Mouse (Mus musculus): Measurements from ENCODE around the gene Itpr1. TPM values are rescaled to one million over a fixed set of nuclear protein-coding genes. Genes with fewer than 3 reads are reported as not detected.

Gene Itpr1
- polyA plus RNA-seq, 1 experiment from 2014 or later = 5.4 TPM

DNA sequence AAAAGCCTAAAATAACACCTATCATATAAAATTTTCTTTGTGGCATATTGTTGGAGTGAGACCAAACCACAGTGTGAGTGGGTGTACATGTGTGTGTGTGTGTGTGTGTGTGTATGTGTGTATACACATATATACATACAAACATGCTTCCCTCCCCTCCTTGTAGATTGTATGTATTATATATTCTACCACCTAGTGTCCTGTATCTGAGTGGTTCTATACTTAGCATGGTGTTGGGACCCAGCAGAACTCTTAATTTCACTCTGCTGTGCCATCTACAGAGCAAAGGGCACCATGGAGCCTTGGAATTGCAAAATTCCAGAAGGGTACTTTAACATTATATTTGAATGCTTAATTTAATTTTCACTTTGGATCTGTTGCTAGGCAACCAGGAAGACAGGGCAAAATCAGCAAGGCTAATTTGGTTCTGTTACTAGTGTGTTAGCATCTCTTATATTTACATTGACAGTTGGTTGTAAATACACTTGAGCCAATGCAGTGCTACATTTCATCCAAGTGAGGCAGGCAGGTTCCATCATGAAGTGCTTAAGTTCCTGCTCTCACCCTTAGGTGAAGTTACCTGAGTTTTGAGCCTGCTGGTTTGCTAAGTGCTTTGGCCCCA is 122.4 kb downstream of the Itpr1 start:
- Histone ChIP-seq H3K9me3 (replicated peaks) (no peaks in the 10 kb centered on the region), H3K27ac (no peak overlapping the region), H3K4me2 (no peak overlapping the region), H3K4me1 (peaks cover 8% of the 10 kb centered on the region; the same call in 1 of the 2 replicates), H3K36me3 (0 out of 2 replicates have a peak, but pooled peaks cover 1% of the 10 kb centered on the region), H3K4me3 (no peak overlapping the region), H3K27me3 (replicated peaks) (no peaks in the 10 kb centered on the region), H3K9ac (no peak overlapping the region)
- ATAC-seq = no peak

DNA sequence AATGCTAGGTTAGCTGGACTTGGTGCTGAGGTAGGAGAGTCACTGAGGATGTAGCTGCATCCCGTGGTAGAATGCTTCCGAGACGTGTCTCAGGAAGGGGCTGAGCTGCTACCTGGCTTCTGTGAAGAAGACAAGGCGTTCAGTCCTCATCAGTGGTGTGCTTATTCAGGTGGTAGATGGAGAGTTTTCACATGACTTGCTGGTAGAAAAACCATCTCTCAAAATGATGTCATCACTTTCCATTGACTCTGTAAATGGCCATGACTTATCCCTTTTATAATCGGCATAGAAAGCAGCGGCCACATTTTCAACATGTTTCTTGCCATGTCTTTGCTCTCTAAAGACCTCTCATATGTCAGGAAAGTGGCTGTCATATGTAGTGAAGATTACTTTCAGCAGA is 123.6 kb downstream of the Itpr1 start:
- no peak overlapping the region for H3K9ac ChIP-seq
- peaks cover 3% of the 10 kb centered on the region; the same call in 1 of the 2 replicates for H3K4me1 ChIP-seq
- WGBS (ENCODE audit: insufficient replicate concordance) = 84% methylated on average over 6 of the region's 6 CpGs
- H3K27me3 ChIP-seq (replicated peaks) = no peaks in the 10 kb centered on the region
- H3K36me3 ChIP-seq = 0 out of 2 replicates have a peak, but pooled peaks cover 3% of the 10 kb centered on the region
- no peak overlapping the region for H3K27ac ChIP-seq
- no peak for ATAC-seq
- H3K4me2 ChIP-seq = no peak overlapping the region
- no peaks in the 10 kb centered on the region for H3K9me3 ChIP-seq (replicated peaks)
- no peak overlapping the region for H3K4me3 ChIP-seq

DNA sequence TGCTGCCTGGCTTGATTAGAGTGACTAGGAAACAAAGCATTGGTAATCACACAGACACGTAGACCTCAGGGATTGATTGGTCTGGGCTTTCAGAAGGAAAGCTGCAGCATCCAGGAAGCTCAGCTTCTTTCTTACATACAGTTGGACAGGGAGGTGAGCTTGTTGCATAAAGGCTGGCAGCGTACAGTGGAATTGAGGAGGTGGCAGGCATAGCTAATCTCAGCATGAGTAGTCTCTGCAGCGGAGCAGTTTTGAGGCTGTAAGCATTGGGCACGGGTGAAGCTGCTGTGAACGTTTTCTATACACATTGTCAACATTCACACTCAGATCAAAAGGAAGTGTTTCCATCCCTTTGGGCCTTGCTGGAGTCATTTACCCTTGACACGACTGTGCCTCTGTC is 124.4 kb downstream of the Itpr1 start:
- Histone ChIP-seq H3K36me3 (0 out of 2 replicates have a peak, but pooled peaks cover 3% of the 10 kb centered on the region), H3K9ac (no peak overlapping the region), H3K4me1 (no peaks in the 10 kb centered on the region), H3K9me3 (replicated peaks) (no peaks in the 10 kb centered on the region), H3K27me3 (replicated peaks) (no peaks in the 10 kb centered on the region), H3K27ac (no peak overlapping the region), H3K4me3 (no peak overlapping the region), H3K4me2 (no peak overlapping the region)
- no peak for ATAC-seq
- WGBS (ENCODE audit: insufficient replicate concordance) = 65% methylated on average over 6 of the region's 6 CpGs

DNA sequence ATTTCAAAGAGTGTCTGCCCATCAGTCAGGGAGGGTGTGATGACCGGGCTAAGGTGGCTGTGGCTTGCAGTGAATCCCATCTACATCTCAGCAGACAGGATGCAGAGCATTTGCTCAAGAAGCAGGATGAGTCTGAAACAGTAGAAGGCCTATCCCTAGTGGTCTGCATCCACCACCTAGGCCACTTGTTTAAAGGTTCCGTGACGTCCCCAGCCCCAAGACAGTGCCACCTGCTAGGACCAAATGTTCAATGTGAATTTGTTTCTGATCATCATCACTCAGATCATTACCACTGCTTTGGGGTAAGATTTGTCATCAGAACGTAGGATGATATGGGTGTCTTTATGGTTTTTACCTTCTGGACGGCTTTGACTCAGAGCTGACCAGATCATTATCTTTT is 125.5 kb downstream of the Itpr1 start:
- ATAC-seq = no peak
- no peak overlapping the region for H3K9ac ChIP-seq
- H3K4me3 ChIP-seq = no peak overlapping the region
- 0 out of 2 replicates have a peak, but pooled peaks cover 3% of the 10 kb centered on the region for H3K36me3 ChIP-seq
- 68% methylated on average over 5 of the region's 5 CpGs for WGBS (ENCODE audit: insufficient replicate concordance)
- no peaks in the 10 kb centered on the region for H3K27me3 ChIP-seq (replicated peaks)
- H3K4me2 ChIP-seq = no peak overlapping the region
- H3K9me3 ChIP-seq (replicated peaks) = no peaks in the 10 kb centered on the region
- H3K27ac ChIP-seq = no peak overlapping the region
- H3K4me1 ChIP-seq = no peaks in the 10 kb centered on the region

DNA sequence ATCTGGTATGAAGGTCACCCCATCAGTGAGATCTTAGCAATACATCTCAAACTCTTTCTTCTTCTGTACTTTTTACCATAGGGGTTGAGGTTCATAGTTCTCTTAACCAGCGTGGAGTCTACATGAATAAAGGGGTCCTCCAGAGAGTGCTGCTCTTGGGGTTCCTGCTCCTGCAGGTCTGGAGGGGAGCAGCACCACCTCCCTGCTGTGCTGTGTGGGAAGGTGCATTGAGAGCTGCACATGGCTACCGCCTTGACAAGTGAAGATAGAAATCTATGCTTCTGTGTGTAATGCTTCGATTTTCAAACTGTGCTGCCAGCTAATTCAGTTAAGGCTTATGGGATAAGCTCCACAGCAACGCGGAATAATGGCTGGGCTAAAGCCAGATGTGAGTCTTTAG is 130.1 kb downstream of the Itpr1 start:
- H3K27ac ChIP-seq = no peak overlapping the region

DNA sequence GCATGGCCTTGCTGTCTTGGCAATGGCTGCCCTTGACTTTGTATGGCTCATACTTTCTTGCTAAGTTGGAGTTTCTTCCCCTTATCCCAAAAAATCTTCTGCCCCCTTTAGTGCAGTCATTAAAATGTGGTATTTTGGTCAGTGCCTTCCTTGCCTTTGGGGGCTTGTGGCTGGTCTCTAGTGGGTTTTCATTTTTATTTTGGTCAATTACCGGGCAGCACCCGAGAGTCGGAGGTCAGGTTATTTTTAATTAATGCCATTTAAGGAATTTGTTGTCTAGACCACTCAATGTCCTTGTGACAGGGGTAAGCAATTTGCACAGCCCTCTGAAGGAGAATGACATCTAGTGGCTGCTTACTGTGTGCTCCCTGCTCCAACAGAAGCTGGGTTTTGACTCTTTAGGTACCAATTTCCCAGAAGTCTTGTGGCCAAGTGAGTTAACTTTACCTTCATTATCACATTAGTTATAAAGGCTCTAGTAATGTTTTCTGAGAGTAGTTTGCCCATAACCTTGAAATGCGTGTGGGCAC is 130.9 kb downstream of the Itpr1 start:
- no peaks in the 10 kb centered on the region for H3K27me3 ChIP-seq (replicated peaks)
- H3K4me1 ChIP-seq = no peaks in the 10 kb centered on the region
- no peak overlapping the region for H3K9ac ChIP-seq
- ATAC-seq = no peak
- no peak overlapping the region for H3K4me3 ChIP-seq
- H3K4me2 ChIP-seq = no peak overlapping the region
- H3K9me3 ChIP-seq (replicated peaks) = no peaks in the 10 kb centered on the region
- 0 out of 2 replicates have a peak, but pooled peaks cover 3% of the 10 kb centered on the region for H3K36me3 ChIP-seq
- no peak overlapping the region for H3K27ac ChIP-seq
- WGBS (ENCODE audit: insufficient replicate concordance) = 77% methylated on average over 4 of the region's 4 CpGs

More for the DNA sequence above, 130.1 kb downstream of the Itpr1 start:
- Histone ChIP-seq H3K4me2 (no peak overlapping the region), H3K4me1 (no peaks in the 10 kb centered on the region), H3K9ac (no peak overlapping the region), H3K9me3 (replicated peaks) (no peaks in the 10 kb centered on the region), H3K36me3 (0 out of 2 replicates have a peak, but pooled peaks cover 3% of the 10 kb centered on the region), H3K27me3 (replicated peaks) (no peaks in the 10 kb centered on the region), H3K4me3 (no peak overlapping the region)
- WGBS (ENCODE audit: insufficient replicate concordance) = 69% methylated on average over 5 of the region's 5 CpGs
- ATAC-seq = no peak

DNA sequence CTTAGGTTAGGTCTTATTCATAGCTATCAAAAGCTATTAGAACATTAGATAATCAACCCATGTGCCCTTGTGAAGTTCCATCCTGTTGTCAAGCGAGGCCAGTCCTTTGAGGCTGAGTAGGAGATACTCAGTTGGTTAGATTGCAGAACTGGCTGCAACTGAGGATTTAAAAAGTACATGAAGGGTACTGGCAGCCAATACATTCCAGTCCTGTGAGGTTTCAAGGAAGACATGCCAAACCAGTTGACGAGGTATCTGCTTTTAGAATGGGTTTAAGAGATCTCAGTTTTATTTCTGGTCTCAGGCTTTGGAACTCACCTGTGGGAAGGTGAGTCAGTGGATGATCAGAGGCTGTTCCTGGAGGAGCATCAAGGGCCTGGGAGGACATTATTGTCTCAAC is 137.9 kb downstream of the Itpr1 start:
- Histone ChIP-seq H3K4me1 (no peaks in the 10 kb centered on the region), H3K36me3 (peaks cover 24% of the 10 kb centered on the region), H3K27ac (no peak overlapping the region), H3K4me3 (no peak overlapping the region), H3K9ac (no peak overlapping the region), H3K27me3 (replicated peaks) (no peaks in the 10 kb centered on the region), H3K4me2 (no peak overlapping the region), H3K9me3 (replicated peaks) (no peaks in the 10 kb centered on the region)
- 71% methylated on average over 2 of the region's 2 CpGs for WGBS (ENCODE audit: insufficient replicate concordance)
- no peak for ATAC-seq

DNA sequence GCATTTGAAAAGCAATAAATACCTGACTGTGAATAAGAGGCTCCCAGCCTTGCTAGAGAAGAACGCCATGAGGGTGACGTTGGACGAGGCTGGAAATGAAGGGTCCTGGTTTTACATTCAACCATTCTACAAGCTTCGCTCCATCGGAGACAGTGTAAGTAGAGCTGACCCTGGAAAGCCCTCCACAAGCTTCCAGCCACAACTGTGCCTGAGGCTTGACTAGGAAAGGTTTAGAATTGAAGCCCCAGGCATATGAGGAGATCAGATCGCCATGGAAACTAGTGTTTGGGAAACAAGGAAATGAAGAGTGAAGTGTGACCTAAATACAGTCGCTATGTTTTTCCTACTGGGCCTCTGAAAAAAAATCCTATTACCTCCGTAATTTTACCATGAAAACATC is 139.1 kb downstream of the Itpr1 start:
- no peak for ATAC-seq
- no peak overlapping the region for H3K4me2 ChIP-seq
- no peaks in the 10 kb centered on the region for H3K9me3 ChIP-seq (replicated peaks)
- no peak overlapping the region for H3K9ac ChIP-seq
- no peak overlapping the region for H3K27ac ChIP-seq
- WGBS (ENCODE audit: insufficient replicate concordance) = 76% methylated on average over 8 of the region's 8 CpGs
- H3K36me3 ChIP-seq = peaks cover 34% of the 10 kb centered on the region
- H3K4me1 ChIP-seq = no peaks in the 10 kb centered on the region
- no peak overlapping the region for H3K4me3 ChIP-seq
- no peaks in the 10 kb centered on the region for H3K27me3 ChIP-seq (replicated peaks)

DNA sequence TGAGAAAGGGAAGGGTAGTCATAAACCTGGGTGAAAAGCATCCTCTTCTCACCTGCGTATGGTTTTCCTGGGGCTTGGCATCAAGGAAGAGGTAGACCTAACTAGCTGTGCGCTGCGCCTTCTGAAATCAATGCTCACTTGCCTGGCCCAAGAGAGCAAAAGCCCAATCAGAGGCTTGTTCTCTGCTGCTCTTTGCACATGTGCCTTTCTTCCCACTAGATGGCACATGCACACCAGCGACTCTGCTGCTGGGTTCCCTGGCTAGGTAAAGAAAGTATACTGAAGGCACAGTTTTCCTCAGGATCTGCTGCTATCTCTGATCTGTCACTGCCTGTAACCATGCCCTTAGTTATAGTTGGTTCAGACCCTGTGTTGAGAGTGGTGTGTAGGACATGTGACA is 154.5 kb downstream of the Itpr1 start:
- Histone ChIP-seq H3K4me1 (no peaks in the 10 kb centered on the region), H3K4me2 (no peak overlapping the region), H3K9me3 (replicated peaks) (no peaks in the 10 kb centered on the region), H3K9ac (no peak overlapping the region), H3K36me3 (peaks cover 24% of the 10 kb centered on the region), H3K27ac (no peak overlapping the region), H3K4me3 (no peak overlapping the region), H3K27me3 (replicated peaks) (no peaks in the 10 kb centered on the region)
- no peak for ATAC-seq
- WGBS (ENCODE audit: insufficient replicate concordance) = 83% methylated on average over 4 of the region's 4 CpGs

DNA sequence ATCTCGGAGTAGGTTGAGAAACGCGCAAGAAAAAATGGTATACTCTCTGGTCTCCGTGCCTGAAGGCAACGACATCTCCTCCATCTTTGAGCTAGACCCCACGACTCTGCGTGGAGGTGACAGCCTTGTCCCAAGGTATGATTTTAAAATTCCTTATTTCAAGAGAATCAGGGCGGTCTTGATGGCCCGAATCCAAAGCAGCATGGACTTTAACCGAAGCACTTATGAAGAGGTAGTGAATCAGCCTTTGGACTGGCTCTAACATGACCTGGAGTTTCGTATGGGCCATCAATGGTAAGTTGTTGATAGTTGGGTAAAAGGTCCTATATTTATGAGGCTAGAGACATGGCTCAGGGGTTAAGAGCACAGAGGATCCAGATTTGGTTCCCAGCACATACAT is 156.1 kb downstream of the Itpr1 start:
- H3K27me3 ChIP-seq (replicated peaks) = no peaks in the 10 kb centered on the region
- H3K4me3 ChIP-seq = no peak overlapping the region
- H3K9ac ChIP-seq = no peak overlapping the region
- 84% methylated on average over 11 of the region's 11 CpGs for WGBS (ENCODE audit: insufficient replicate concordance)
- H3K27ac ChIP-seq = no peak overlapping the region
- no peaks in the 10 kb centered on the region for H3K9me3 ChIP-seq (replicated peaks)
- no peak overlapping the region for H3K4me2 ChIP-seq
- ATAC-seq = no peak
- H3K4me1 ChIP-seq = no peaks in the 10 kb centered on the region
- peaks cover 20% of the 10 kb centered on the region for H3K36me3 ChIP-seq

DNA sequence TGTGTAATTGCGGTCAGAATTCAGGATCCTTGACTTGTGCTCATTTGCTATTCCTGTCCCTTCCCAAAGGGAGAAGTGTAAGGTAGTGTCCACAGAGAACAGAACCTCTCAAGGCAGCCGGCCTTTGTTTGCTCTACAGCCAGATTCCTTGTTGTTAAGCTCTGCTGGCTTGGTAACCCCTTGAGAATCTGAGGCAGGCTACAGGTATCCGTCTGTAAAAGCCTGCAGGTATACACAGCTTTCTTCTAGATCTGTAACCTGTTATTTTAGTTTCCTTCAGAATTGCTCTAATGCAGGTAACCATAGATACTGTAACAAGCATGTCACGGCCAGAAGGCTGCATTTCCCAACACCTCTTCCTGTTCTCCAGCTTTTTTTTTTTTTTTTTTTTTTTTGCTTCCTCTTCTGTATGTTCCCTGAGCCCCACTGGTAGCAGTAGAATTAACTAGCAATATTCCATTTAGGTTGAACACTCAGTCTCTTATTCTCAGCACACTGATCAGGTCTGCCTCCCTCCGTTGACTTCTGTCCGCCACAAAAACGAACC is 158.5 kb downstream of the Itpr1 start:
- Histone ChIP-seq H3K4me1 (no peaks in the 10 kb centered on the region), H3K27me3 (replicated peaks) (no peaks in the 10 kb centered on the region), H3K36me3 (peaks cover 20% of the 10 kb centered on the region), H3K9ac (no peak overlapping the region), H3K27ac (no peak overlapping the region), H3K9me3 (replicated peaks) (no peaks in the 10 kb centered on the region), H3K4me2 (no peak overlapping the region), H3K4me3 (no peak overlapping the region)
- 78% methylated on average over 7 of the region's 7 CpGs for WGBS (ENCODE audit: insufficient replicate concordance)
- no peak for ATAC-seq

DNA sequence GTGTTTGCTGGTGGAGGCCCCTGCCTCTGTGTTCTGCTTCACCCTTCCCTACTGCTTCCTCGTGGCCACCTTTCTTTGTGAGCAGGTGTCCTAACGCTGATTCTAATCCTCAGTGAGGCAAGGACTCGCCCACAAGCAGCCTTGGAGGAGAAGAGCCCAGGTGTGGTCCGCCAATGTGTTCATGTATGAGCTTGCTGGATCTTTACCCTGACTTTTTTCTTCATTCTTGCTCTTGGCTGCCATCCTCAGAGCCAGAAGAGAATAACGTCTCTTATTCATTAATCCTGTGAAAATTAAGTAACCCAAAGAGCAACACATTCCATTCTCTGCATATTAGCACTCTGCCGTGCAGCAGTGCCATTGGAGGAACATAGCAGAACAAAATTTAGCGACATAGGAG is 161.1 kb downstream of the Itpr1 start:
- no peak overlapping the region for H3K4me3 ChIP-seq
- peaks cover 28% of the 10 kb centered on the region for H3K36me3 ChIP-seq
- H3K27me3 ChIP-seq (replicated peaks) = no peaks in the 10 kb centered on the region
- no peaks in the 10 kb centered on the region for H3K4me1 ChIP-seq
- H3K9me3 ChIP-seq (replicated peaks) = no peaks in the 10 kb centered on the region
- WGBS (ENCODE audit: insufficient replicate concordance) = 70% methylated on average over 7 of the region's 7 CpGs
- H3K9ac ChIP-seq = no peak overlapping the region
- no peak overlapping the region for H3K4me2 ChIP-seq
- no peak for ATAC-seq
- H3K27ac ChIP-seq = no peak overlapping the region
